Mouse (Mus musculus): ENCODE results near the gene Comp.

GRCm38 (mm10) chr8:70416941-70417340 is 43.6 kb downstream of the Comp start:
- TF ChIP-seq CTCF (IDR thresholded peaks at IDR 0.05) (no peak), EP300 (IDR thresholded peaks at IDR 0.05) (no peak)

Data from lung, postnatal 0 days (tissue).